Mouse (Mus musculus) cerebellum, adult 2 months (tissue): ENCODE measurements around the gene Stat5a.

Experiments used
- CTCF ChIP-seq: fragments of 200-500 bp; IDR thresholded peaks from 2 replicates; pipeline ENCODE4 v1.5.1; 2011; ENCODE audit warnings: low read depth, mild to moderate bottlenecking, control low read depth, low read length, moderate library complexity, borderline replicate concordance; ENCODE audit not compliant: insufficient read depth
- POLR2A ChIP-seq: fragments of 200-500 bp; IDR thresholded peaks from 2 replicates; pipeline ENCODE4 v1.6.1; 2011; ENCODE audit warnings: low read length, control low read depth, borderline replicate concordance; ENCODE audit not compliant: insufficient read depth

GRCm38 (mm10) chr11:100906885-100907284 is 47.7 kb downstream of the Stat5a start:
- no peak for TF ChIP-seq CTCF
- TF ChIP-seq POLR2A = no peak
